Mouse (Mus musculus): ENCODE measurements around the gene Pgm5. TPM values are rescaled to one million over a fixed set of nuclear protein-coding genes. Genes with fewer than 3 reads are reported as not detected.

The Pgm5 gene
- polyA plus RNA-seq, 1 experiment from 2014 or later, result 0.14 TPM

- 62% methylated on average over 8 of the region's 8 CpGs for WGBS (ENCODE audit: insufficient replicate concordance)
- H3K27ac ChIP-seq (ENCODE audit: low read length), result no peak overlapping the region
- no peak for ATAC-seq (ENCODE audit: low read depth)
Observed at GRCm38 (mm10) chr19:24648016-24648415, 213.6 kb downstream of the Pgm5 start.

GRCm38 (mm10) chr19:24646162-24646829 is 215.4 kb downstream of the Pgm5 start:
- ATAC-seq (ENCODE audit: low read depth), result no peak
- Histone ChIP-seq H3K4me2 (ENCODE audit: low read depth, low read length) (no peak overlapping the region), H3K27ac (ENCODE audit: low read length) (no peak overlapping the region), H3K4me3 (ENCODE audit: low read depth, low read length) (no peak overlapping the region), H3K9ac (ENCODE audit: low read depth, low read length) (no peak overlapping the region), H3K27me3 (ENCODE audit: control insufficient read depth, insufficient read depth, low read depth, low read length) (no peaks in the 10 kb centered on the region), H3K4me1 (ENCODE audit: control insufficient read depth, low read depth, low read length) (no peaks in the 10 kb centered on the region), H3K9me3 (replicated peaks; ENCODE audit: control insufficient read depth, low read length) (no peaks in the 10 kb centered on the region), H3K36me3 (ENCODE audit: control insufficient read depth, insufficient read depth) (no peaks in the 10 kb centered on the region)
- 47% methylated on average over 8 of the region's 8 CpGs for WGBS (ENCODE audit: insufficient replicate concordance)

More at GRCm38 (mm10) chr19:24648016-24648415, 213.6 kb downstream of the Pgm5 start:
- no peaks in the 10 kb centered on the region for H3K4me1 ChIP-seq (ENCODE audit: control insufficient read depth, low read depth, low read length)
- no peak overlapping the region for H3K4me3 ChIP-seq (ENCODE audit: low read depth, low read length)
- no peaks in the 10 kb centered on the region for H3K9me3 ChIP-seq (replicated peaks; ENCODE audit: control insufficient read depth, low read length)
- no peaks in the 10 kb centered on the region for H3K27me3 ChIP-seq (ENCODE audit: control insufficient read depth, insufficient read depth, low read depth, low read length)
- no peak overlapping the region for H3K9ac ChIP-seq (ENCODE audit: low read depth, low read length)
- no peak overlapping the region for H3K4me2 ChIP-seq (ENCODE audit: low read depth, low read length)
- no peaks in the 10 kb centered on the region for H3K36me3 ChIP-seq (ENCODE audit: control insufficient read depth, insufficient read depth)

- Histone ChIP-seq H3K9me3 (replicated peaks; ENCODE audit: control insufficient read depth, low read length) (no peaks in the 10 kb centered on the region), H3K4me3 (ENCODE audit: low read depth, low read length) (no peak overlapping the region), H3K27me3 (ENCODE audit: control insufficient read depth, insufficient read depth, low read depth, low read length) (no peaks in the 10 kb centered on the region), H3K36me3 (ENCODE audit: control insufficient read depth, insufficient read depth) (no peaks in the 10 kb centered on the region), H3K4me1 (ENCODE audit: control insufficient read depth, low read depth, low read length) (no peaks in the 10 kb centered on the region), H3K27ac (ENCODE audit: low read length) (no peak overlapping the region), H3K9ac (ENCODE audit: low read depth, low read length) (no peak overlapping the region), H3K4me2 (ENCODE audit: low read depth, low read length) (no peak overlapping the region)
- ATAC-seq (ENCODE audit: low read depth), result no peak
- WGBS (ENCODE audit: insufficient replicate concordance), result 63% methylated on average over 10 of the region's 10 CpGs
Observed at GRCm38 (mm10) chr19:24644971-24645370, 216.7 kb downstream of the Pgm5 start.

- Histone ChIP-seq H3K9ac (ENCODE audit: low read depth, low read length) (no peak overlapping the region), H3K27ac (ENCODE audit: low read length) (no peak overlapping the region), H3K27me3 (ENCODE audit: control insufficient read depth, insufficient read depth, low read depth, low read length) (no peaks in the 10 kb centered on the region), H3K4me1 (ENCODE audit: control insufficient read depth, low read depth, low read length) (no peaks in the 10 kb centered on the region), H3K4me2 (ENCODE audit: low read depth, low read length) (no peak overlapping the region), H3K4me3 (ENCODE audit: low read depth, low read length) (no peak overlapping the region), H3K36me3 (ENCODE audit: control insufficient read depth, insufficient read depth) (no peaks in the 10 kb centered on the region), H3K9me3 (replicated peaks; ENCODE audit: control insufficient read depth, low read length) (no peaks in the 10 kb centered on the region)
- ATAC-seq (ENCODE audit: low read depth), result no peak
- WGBS (ENCODE audit: insufficient replicate concordance), result 65% methylated on average over 6 of the region's 6 CpGs
Observed at GRCm38 (mm10) chr19:24640982-24641381, 220.7 kb downstream of the Pgm5 start.

- H3K27me3 ChIP-seq (ENCODE audit: control insufficient read depth, insufficient read depth, low read depth, low read length), result no peaks in the 10 kb centered on the region
- no peak for ATAC-seq (ENCODE audit: low read depth)
- no peaks in the 10 kb centered on the region for H3K9me3 ChIP-seq (replicated peaks; ENCODE audit: control insufficient read depth, low read length)
- H3K4me2 ChIP-seq (ENCODE audit: low read depth, low read length), result no peak overlapping the region
- H3K36me3 ChIP-seq (ENCODE audit: control insufficient read depth, insufficient read depth), result no peaks in the 10 kb centered on the region
- no peaks in the 10 kb centered on the region for H3K4me1 ChIP-seq (ENCODE audit: control insufficient read depth, low read depth, low read length)
- H3K4me3 ChIP-seq (ENCODE audit: low read depth, low read length), result no peak overlapping the region
- H3K9ac ChIP-seq (ENCODE audit: low read depth, low read length), result no peak overlapping the region
- H3K27ac ChIP-seq (ENCODE audit: low read length), result no peak overlapping the region
- WGBS (ENCODE audit: insufficient replicate concordance), result 67% methylated on average over 6 of the region's 6 CpGs
Observed at GRCm38 (mm10) chr19:24637988-24638387, 223.7 kb downstream of the Pgm5 start.

GRCm38 (mm10) chr19:24636616-24637015 is 225.0 kb downstream of the Pgm5 start:
- 59% methylated on average over 10 of the region's 10 CpGs for WGBS (ENCODE audit: insufficient replicate concordance)
- H3K4me3 ChIP-seq (ENCODE audit: low read depth, low read length), result no peak overlapping the region
- H3K4me1 ChIP-seq (ENCODE audit: control insufficient read depth, low read depth, low read length), result no peaks in the 10 kb centered on the region
- no peaks in the 10 kb centered on the region for H3K36me3 ChIP-seq (ENCODE audit: control insufficient read depth, insufficient read depth)
- no peaks in the 10 kb centered on the region for H3K27me3 ChIP-seq (ENCODE audit: control insufficient read depth, insufficient read depth, low read depth, low read length)
- no peak overlapping the region for H3K9ac ChIP-seq (ENCODE audit: low read depth, low read length)
- no peak for ATAC-seq (ENCODE audit: low read depth)
- no peak overlapping the region for H3K4me2 ChIP-seq (ENCODE audit: low read depth, low read length)
- no peak overlapping the region for H3K27ac ChIP-seq (ENCODE audit: low read length)
- no peaks in the 10 kb centered on the region for H3K9me3 ChIP-seq (replicated peaks; ENCODE audit: control insufficient read depth, low read length)

GRCm38 (mm10) chr19:24634602-24635001 is 227.1 kb downstream of the Pgm5 start:
- H3K4me3 ChIP-seq (ENCODE audit: low read depth, low read length), result no peak overlapping the region
- H3K36me3 ChIP-seq (ENCODE audit: control insufficient read depth, insufficient read depth), result no peaks in the 10 kb centered on the region
- H3K27ac ChIP-seq (ENCODE audit: low read length), result no peak overlapping the region
- H3K4me1 ChIP-seq (ENCODE audit: control insufficient read depth, low read depth, low read length), result no peaks in the 10 kb centered on the region
- no peak overlapping the region for H3K9ac ChIP-seq (ENCODE audit: low read depth, low read length)
- whole genome bisulfite sequencing (ENCODE audit: insufficient replicate concordance), result 3% methylated on average over 7 of the region's 7 CpGs
- no peaks in the 10 kb centered on the region for H3K9me3 ChIP-seq (replicated peaks; ENCODE audit: control insufficient read depth, low read length)
- H3K4me2 ChIP-seq (ENCODE audit: low read depth, low read length), result no peak overlapping the region
- ATAC-seq (ENCODE audit: low read depth), result no peak
- H3K27me3 ChIP-seq (ENCODE audit: control insufficient read depth, insufficient read depth, low read depth, low read length), result no peaks in the 10 kb centered on the region

Other genes starting within 250 kb of the Pgm5 start
- gene Tmem252, start 187.8 kb downstream of the Pgm5 start, polyA plus RNA-seq (2015; fragmentation: Nextera tagmentation; extraction: Ambion mirVana), result 0.12 and 0.20 TPM in 2 replicates
- 115 and 126 TPM in 2 replicates for gene Gm10053, start 13.8 kb upstream of the Pgm5 start, polyA plus RNA-seq (2015; fragmentation: Nextera tagmentation; extraction: Ambion mirVana)
- 0.08 TPM in 1 of 2 replicates, not detected in the other for gene Foxd4, start 39.3 kb upstream of the Pgm5 start, polyA plus RNA-seq (2015; fragmentation: Nextera tagmentation; extraction: Ambion mirVana)
- gene Cbwd1, start 99.8 kb upstream of the Pgm5 start, polyA plus RNA-seq (2015; fragmentation: Nextera tagmentation; extraction: Ambion mirVana), result 6.8 and 8.3 TPM in 2 replicates
- 6.2 and 8.4 TPM in 2 replicates for gene Dock8, start 137.7 kb upstream of the Pgm5 start, polyA plus RNA-seq (2015; fragmentation: Nextera tagmentation; extraction: Ambion mirVana)